In the genomic region with DNA sequence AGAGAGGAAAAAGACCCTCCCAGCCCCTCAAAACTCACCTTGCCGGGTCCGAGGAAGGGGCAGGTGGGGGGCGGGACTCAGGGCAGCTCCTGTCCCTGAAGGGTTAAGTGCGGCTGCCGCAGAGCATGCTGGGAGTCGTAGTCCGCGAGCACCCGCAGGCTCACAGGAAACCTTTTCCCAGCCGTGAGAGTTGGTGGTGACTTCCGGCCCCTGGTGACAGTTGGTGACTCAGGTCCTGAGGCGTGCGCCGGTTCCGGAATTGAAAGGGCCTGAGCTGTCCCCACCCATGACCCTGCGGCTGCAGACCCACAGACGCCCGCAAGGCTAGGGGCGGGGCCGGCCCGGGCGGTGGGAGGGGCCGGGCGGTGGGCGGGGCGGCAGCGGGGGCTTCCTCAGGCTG, we compare ENCODE assay signal across 8 mouse cellular contexts. TPM values are rescaled to one million over a fixed set of nuclear protein-coding genes. Genes with fewer than 3 reads are reported as not detected.
DNase-seq lines count a peak whose midpoint lies in the region; ATAC-seq lines count a peak whose summit lies in the region.

A gene (minus strand): TSS at position 96 of the 400 bp plus-strand sequence.

- H3K4me3 ChIP-seq in heart, embryonic 13.5 days: peak within 1 kb of the TSS; percentile 68
- H3K4me3 ChIP-seq in liver, embryonic 12.5 days: peak within 1 kb of the TSS; percentile 64
- peak within 1 kb of the TSS; percentile 51 for H3K4me3 ChIP-seq in stomach, embryonic 15.5 days (replicated peaks)

- H3K4me2 ChIP-seq in heart, embryonic 13.5 days: peak within 1 kb of the TSS; percentile 82
- H3K4me2 ChIP-seq in liver, embryonic 12.5 days: peak within 1 kb of the TSS; percentile 91
- H3K4me2 ChIP-seq in stomach, embryonic 15.5 days: peak within 1 kb of the TSS; percentile 68

- H3K9me3 ChIP-seq in heart, embryonic 13.5 days: no peaks in the 10 kb centered on the region
- H3K9me3 ChIP-seq in liver, embryonic 12.5 days (replicated peaks): no peaks in the 10 kb centered on the region
- H3K9me3 ChIP-seq in stomach, embryonic 15.5 days: no peaks in the 10 kb centered on the region

- peaks cover 48% of the 10 kb centered on the region for H3K4me1 ChIP-seq in heart, embryonic 13.5 days
- H3K4me1 ChIP-seq in liver, embryonic 12.5 days: peaks cover 62% of the 10 kb centered on the region
- H3K4me1 ChIP-seq in stomach, embryonic 15.5 days: peaks cover 22% of the 10 kb centered on the region

- peak; percentile 98 for DNase-seq in CD4-positive helper T cell, adult 2 months (ENCODE audit: low read depth, low spot score)
- peak; percentile 88 for DNase-seq in brain, embryonic 18.5 days (ENCODE audit: low read depth, low spot score)
- peak; percentile 97 for DNase-seq in kidney, postnatal 10 days
- DNase-seq in natural killer cell, adult 2 months (ENCODE audit: low spot score in 2 of 2): peak; percentile 97

- peak within 1 kb of the TSS; percentile 87 for H3K9ac ChIP-seq in heart, embryonic 13.5 days
- H3K9ac ChIP-seq in liver, embryonic 12.5 days: peak within 1 kb of the TSS; percentile 71
- H3K9ac ChIP-seq in stomach, embryonic 15.5 days: peak within 1 kb of the TSS; percentile 26; the same call in 1 of the 2 replicates

- peak within 1 kb of the TSS; percentile 93 for H3K27ac ChIP-seq in heart, embryonic 13.5 days (replicated peaks)
- peak within 1 kb of the TSS; percentile 79 for H3K27ac ChIP-seq in liver, embryonic 12.5 days
- H3K27ac ChIP-seq in stomach, embryonic 15.5 days: peak within 1 kb of the TSS; percentile 78

- H3K36me3 ChIP-seq in heart, embryonic 13.5 days: no peaks in the 10 kb centered on the region
- H3K36me3 ChIP-seq in liver, embryonic 12.5 days: no peaks in the 10 kb centered on the region
- H3K36me3 ChIP-seq in stomach, embryonic 15.5 days: no peaks in the 10 kb centered on the region

- peak; percentile 82 for ATAC-seq in erythroid progenitor cell, adult 5-6 weeks (replicated peaks; ENCODE audit: low FRiP score, poor library complexity, severe bottlenecking)
- ATAC-seq in heart, embryonic 13.5 days (ENCODE audit: extremely low read depth, insufficient number of reproducible peaks, low FRiP score, low TSS enrichment): peak; percentile 92
- ATAC-seq in liver, embryonic 12.5 days: peak; percentile 88
- ATAC-seq in stomach, embryonic 15.5 days (ENCODE audit: insufficient read depth, low FRiP score, low read depth): peak; percentile 92

- WGBS in heart, embryonic 13.5 days: under 1% methylated on average over 27 of the region's 27 CpGs
- 0% methylated on average over 27 of the region's 27 CpGs for WGBS in liver, embryonic 12.5 days (ENCODE audit: insufficient replicate concordance)
- 0% methylated on average over 27 of the region's 27 CpGs for WGBS in stomach, embryonic 15.5 days

- no peaks in the 10 kb centered on the region for H3K27me3 ChIP-seq in heart, embryonic 13.5 days (replicated peaks)
- H3K27me3 ChIP-seq in liver, embryonic 12.5 days (replicated peaks): no peaks in the 10 kb centered on the region
- no peaks in the 10 kb centered on the region for H3K27me3 ChIP-seq in stomach, embryonic 15.5 days (replicated peaks)

RNA-seq across cellular contexts. Expression of the gene that starts here (rescaled TPM):
- total RNA-seq in erythroid progenitor cell, adult 5-6 weeks (2015; ENCODE audit: low replicate concordance): 4.0 TPM in 1 of 2 replicates, not detected in the other
- 0.51 TPM in 1 of 2 replicates, not detected in the other for total RNA-seq in erythroid progenitor cell, adult 5-6 weeks (2017; ENCODE audit: low replicate concordance)
- polyA plus RNA-seq in heart, embryonic 13.5 days (2015; fragmentation: Nextera tagmentation; extraction: Ambion mirVana): 3.2 and 4.5 TPM in 2 replicates
- polyA plus RNA-seq in liver, embryonic 12.5 days (2016; fragmentation: Nextera tagmentation; extraction: Ambion mirVana): 1.3 and 1.6 TPM in 2 replicates
- 3.0 and 3.4 TPM in 2 replicates for polyA plus RNA-seq in stomach, embryonic 15.5 days (2015; fragmentation: Nextera tagmentation; extraction: Ambion mirVana)

Comparison
In these comparisons a context has a peak if more than half of its experiments do, and no peak if none do; other contexts are left out.
1. Peak in every context shown above with its lines: DNase-seq, ATAC-seq, H3K4me3 ChIP-seq and H3K27ac ChIP-seq.
2. H3K9ac ChIP-seq: peak in every context shown above with its lines; median percentile 87 in heart, embryonic 13.5 days; 71 in liver, embryonic 12.5 days; 26 in stomach, embryonic 15.5 days.